Mouse (Mus musculus) heart, embryonic 15.5 days (tissue): Measurements from ENCODE around the gene Bahcc1. TPM values are rescaled to one million over a fixed set of nuclear protein-coding genes. Genes with fewer than 3 reads are reported as not detected.
A peak's percentile ranks its signal among the peaks of the same experiment; 100 is the strongest.

Experiments
- ATAC-seq: fragments of 200-750 bp; cut with Nextera tagmentation; replicated peaks from 2 replicates; pipeline ENCODE4 v1.8.0; 2017; ENCODE audit warnings: low read depth, moderate TSS enrichment; ENCODE audit not compliant: insufficient number of reproducible peaks, insufficient read depth, low FRiP score
- H3K27ac ChIP-seq: fragments of 300-500 bp; sonication (generic); 2 replicates; pipeline ENCODE4 v1.5.1; 2015; ENCODE audit warnings: mild to moderate bottlenecking, inconsistent platforms
- H3K27me3 ChIP-seq: fragments of 300-500 bp; sonication (generic); 2 replicates; pipeline ENCODE4 v1.6.1; 2015; ENCODE audit warnings: inconsistent platforms
- H3K36me3 ChIP-seq: fragments of 300-500 bp; sonication (generic); 2 replicates; pipeline ENCODE4 v1.6.1; 2015; ENCODE audit warnings: mild to moderate bottlenecking, inconsistent platforms
- H3K4me1 ChIP-seq: fragments of 300-500 bp; sonication (generic); replicated peaks from 2 replicates; pipeline ENCODE4 v1.6.1; 2015; ENCODE audit warnings: inconsistent platforms
- H3K4me2 ChIP-seq: fragments of 300-500 bp; sonication (generic); 2 replicates; pipeline ENCODE4 v1.6.1; 2015; ENCODE audit warnings: inconsistent platforms, mild to moderate bottlenecking, moderate library complexity
- H3K4me3 ChIP-seq: fragments of 300-500 bp; sonication (generic); 2 replicates; pipeline ENCODE4 v1.5.1; 2015; ENCODE audit warnings: mild to moderate bottlenecking, inconsistent platforms
- H3K9ac ChIP-seq: fragments of 300-500 bp; sonication (generic); 2 replicates; pipeline ENCODE4 v1.6.1; 2015; ENCODE audit warnings: mild to moderate bottlenecking, inconsistent platforms
- H3K9me3 ChIP-seq: fragments of 300-500 bp; sonication (generic); replicated peaks from 2 replicates; pipeline ENCODE4 v1.6.1; 2016; ENCODE audit warnings: inconsistent platforms
- WGBS: fragments of 180-500 bp; shearing (Covaris S2); methylation state at CpG from one replicate; pipeline ENCODE4 v1.1.7; 2015; ENCODE audit warnings: mixed read lengths; 5-methylcytosine and 5-hydroxymethylcytosine counted together
- polyA plus RNA-seq: library from polyadenylated mRNA; unstranded; fragments of >200 nt; fragmentation: Nextera tagmentation; extraction: Ambion mirVana; gene quantifications from 2 replicates; pipeline ENCODE4 v1.2.1, GENCODE M21; 2015

Gene Bahcc1
- polyA plus RNA-seq, 1 experiment from 2014 or later = 4.2 TPM

- Histone ChIP-seq H3K27ac (peak overlapping the region; percentile 97), H3K27me3 (no peaks in the 10 kb centered on the region), H3K9ac (peak overlapping the region; percentile 95), H3K4me1 (peaks cover 47% of the 10 kb centered on the region), H3K4me2 (peak overlapping the region; percentile 88), H3K9me3 (no peaks in the 10 kb centered on the region), H3K36me3 (no peaks in the 10 kb centered on the region), H3K4me3 (peak overlapping the region; percentile 84)
- under 1% methylated on average over 41 of the region's 41 CpGs for WGBS
- ATAC-seq = no peak
These were observed 44.0 kb upstream of the Bahcc1 start for GRCm38 (mm10) chr11:120188481-120189441.

GRCm38 (mm10) chr11:120189459-120190312 lies 43.1 kb upstream of the Bahcc1 start:
- ATAC-seq = peak; percentile 93
- under 1% methylated on average over 68 of the region's 68 CpGs for WGBS
- H3K27me3 ChIP-seq = no peaks in the 10 kb centered on the region

GRCm38 (mm10) chr11:120190526-120191412 lies 42.0 kb upstream of the Bahcc1 start:
- H3K4me2 ChIP-seq = peak overlapping the region; percentile 88
- H3K4me3 ChIP-seq = peak overlapping the region; percentile 84
- no peak for ATAC-seq
- H3K36me3 ChIP-seq = no peaks in the 10 kb centered on the region
- H3K9ac ChIP-seq = peak overlapping the region; percentile 57
- H3K27ac ChIP-seq = peak overlapping the region; percentile 85
- H3K27me3 ChIP-seq = no peaks in the 10 kb centered on the region
- peaks cover 27% of the 10 kb centered on the region for H3K4me1 ChIP-seq
- WGBS = 50% methylated on average over 14 of the region's 14 CpGs
- no peaks in the 10 kb centered on the region for H3K9me3 ChIP-seq

More at GRCm38 (mm10) chr11:120189459-120190312, 43.1 kb upstream of the Bahcc1 start:
- Histone ChIP-seq H3K36me3 (no peaks in the 10 kb centered on the region), H3K4me2 (peak overlapping the region; percentile 88), H3K9me3 (no peaks in the 10 kb centered on the region), H3K27ac (peak overlapping the region; percentile 97), H3K4me3 (peak overlapping the region; percentile 84), H3K9ac (peak overlapping the region; percentile 95), H3K4me1 (peaks cover 38% of the 10 kb centered on the region)

- H3K9me3 ChIP-seq = no peaks in the 10 kb centered on the region
- H3K27me3 ChIP-seq = no peaks in the 10 kb centered on the region
- no peak overlapping the region for H3K9ac ChIP-seq
- no peak overlapping the region for H3K4me3 ChIP-seq
- H3K36me3 ChIP-seq = no peaks in the 10 kb centered on the region
- H3K4me2 ChIP-seq = no peak overlapping the region
- H3K27ac ChIP-seq = peak overlapping the region; percentile 38; the same call in 1 of the 2 replicates
- ATAC-seq = no peak
- 24% methylated on average over 13 of the region's 13 CpGs for WGBS
- H3K4me1 ChIP-seq = peaks cover 7% of the 10 kb centered on the region
These were observed 33.9 kb upstream of the Bahcc1 start for GRCm38 (mm10) chr11:120198831-120199230.

- no peak overlapping the region for H3K9ac ChIP-seq
- H3K4me2 ChIP-seq = no peak overlapping the region
- no peak overlapping the region for H3K4me3 ChIP-seq
- H3K36me3 ChIP-seq = no peaks in the 10 kb centered on the region
- ATAC-seq = no peak
- peak overlapping the region; percentile 38; the same call in 1 of the 2 replicates for H3K27ac ChIP-seq
- no peaks in the 10 kb centered on the region for H3K27me3 ChIP-seq
- H3K9me3 ChIP-seq = no peaks in the 10 kb centered on the region
- 59% methylated on average over 7 of the region's 7 CpGs for WGBS
- H3K4me1 ChIP-seq = peaks cover 8% of the 10 kb centered on the region
These were observed 33.0 kb upstream of the Bahcc1 start for GRCm38 (mm10) chr11:120199766-120200165.

- Histone ChIP-seq H3K27ac (no peak overlapping the region), H3K27me3 (no peaks in the 10 kb centered on the region), H3K4me2 (no peak overlapping the region), H3K4me3 (no peak overlapping the region), H3K36me3 (no peaks in the 10 kb centered on the region), H3K9ac (no peak overlapping the region), H3K9me3 (no peaks in the 10 kb centered on the region), H3K4me1 (peaks cover 10% of the 10 kb centered on the region)
- no peak for ATAC-seq
- WGBS = 60% methylated on average over 6 of the region's 6 CpGs
These were observed 32.1 kb upstream of the Bahcc1 start for GRCm38 (mm10) chr11:120200621-120201020.

GRCm38 (mm10) chr11:120204200-120204599 lies 28.5 kb upstream of the Bahcc1 start:
- 66% methylated on average over 5 of the region's 5 CpGs for WGBS
- H3K4me2 ChIP-seq = no peak overlapping the region
- no peaks in the 10 kb centered on the region for H3K36me3 ChIP-seq
- no peaks in the 10 kb centered on the region for H3K27me3 ChIP-seq
- H3K27ac ChIP-seq = no peak overlapping the region
- ATAC-seq = no peak
- no peak overlapping the region for H3K4me3 ChIP-seq
- H3K9ac ChIP-seq = no peak overlapping the region
- H3K4me1 ChIP-seq = peaks cover 31% of the 10 kb centered on the region
- no peaks in the 10 kb centered on the region for H3K9me3 ChIP-seq

GRCm38 (mm10) chr11:120206069-120206668 lies 26.6 kb upstream of the Bahcc1 start:
- Histone ChIP-seq H3K27me3 (no peaks in the 10 kb centered on the region), H3K9ac (no peak overlapping the region)

GRCm38 (mm10) chr11:120206669-120207090 lies 26.1 kb upstream of the Bahcc1 start:
- peak; percentile 66 for ATAC-seq
- peak overlapping the region; percentile 42 for H3K4me2 ChIP-seq

More at GRCm38 (mm10) chr11:120206069-120206668, 26.6 kb upstream of the Bahcc1 start:
- 48% methylated on average over 9 of the region's 9 CpGs for WGBS
- no peak overlapping the region for H3K4me3 ChIP-seq
- no peaks in the 10 kb centered on the region for H3K9me3 ChIP-seq
- peaks cover 30% of the 10 kb centered on the region for H3K4me1 ChIP-seq
- H3K27ac ChIP-seq = peak overlapping the region; percentile 89
- peak overlapping the region; percentile 42; the same call in 1 of the 2 replicates for H3K4me2 ChIP-seq
- H3K36me3 ChIP-seq = no peaks in the 10 kb centered on the region
- no peak for ATAC-seq

GRCm38 (mm10) chr11:120208848-120209247 lies 23.9 kb upstream of the Bahcc1 start:
- Histone ChIP-seq H3K4me3 (no peak overlapping the region), H3K36me3 (no peaks in the 10 kb centered on the region), H3K9ac (no peak overlapping the region), H3K4me2 (no peak overlapping the region), H3K9me3 (no peaks in the 10 kb centered on the region), H3K4me1 (peaks cover 30% of the 10 kb centered on the region), H3K27me3 (no peaks in the 10 kb centered on the region), H3K27ac (no peak overlapping the region)
- WGBS = 75% methylated on average over 2 of the region's 2 CpGs
- ATAC-seq = no peak

More at GRCm38 (mm10) chr11:120206669-120207090, 26.1 kb upstream of the Bahcc1 start:
- Histone ChIP-seq H3K9ac (0 out of 2 replicates have a peak overlapping the region, but pooled peaks have one; percentile 28), H3K9me3 (no peaks in the 10 kb centered on the region), H3K27ac (peak overlapping the region; percentile 89), H3K36me3 (no peaks in the 10 kb centered on the region), H3K4me1 (peaks cover 30% of the 10 kb centered on the region), H3K27me3 (no peaks in the 10 kb centered on the region), H3K4me3 (no peak overlapping the region)
- 13% methylated on average over 5 of the region's 5 CpGs for WGBS
